Mouse (Mus musculus): ENCODE results near the gene Grik5. TPM values are rescaled to one million over a fixed set of nuclear protein-coding genes. Genes with fewer than 3 reads are reported as not detected.

The Grik5 gene
- polyA plus RNA-seq, 2 experiments = 11.8 to 84.9 TPM

DNA sequence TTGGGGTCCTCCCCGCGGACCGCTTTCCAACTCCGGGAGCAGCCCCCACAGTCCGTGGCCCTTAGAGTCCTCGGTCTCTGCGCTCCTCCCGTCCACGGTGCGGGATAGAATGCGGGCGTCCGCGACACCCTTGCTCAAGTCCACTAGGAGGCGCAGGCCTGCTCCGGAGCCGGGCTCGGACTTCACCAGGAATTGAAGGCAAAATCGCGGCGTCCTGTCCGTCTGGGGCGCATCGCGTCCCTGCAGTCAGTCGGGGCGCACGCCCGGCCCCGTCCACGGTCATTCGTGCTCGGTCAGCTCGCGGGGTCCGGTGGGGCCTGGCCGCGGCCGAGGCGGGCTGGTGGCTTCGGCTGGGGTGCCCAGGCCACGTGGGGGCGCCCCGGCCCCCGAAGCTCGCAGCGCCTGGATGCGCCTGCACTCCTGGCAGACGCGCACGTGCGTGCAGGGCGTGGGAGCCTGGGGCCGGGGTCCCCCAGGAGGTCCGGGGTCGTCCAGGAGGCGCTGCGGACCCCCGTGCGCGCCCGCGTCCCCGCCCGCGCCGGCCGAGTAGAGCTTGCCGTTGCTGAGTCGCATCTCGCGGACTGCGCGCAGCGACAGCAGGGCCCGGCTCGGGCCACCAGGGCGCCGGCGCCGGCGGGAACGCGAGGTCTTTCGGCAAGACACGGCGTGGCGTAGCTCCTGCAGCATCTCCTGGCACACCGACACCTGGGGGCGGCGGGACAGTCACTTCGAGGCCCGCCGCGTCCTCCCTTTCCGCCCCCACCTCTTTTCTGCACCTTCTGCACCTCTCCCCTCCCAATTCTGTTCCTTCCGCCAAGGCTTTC is 61.8 kb downstream of the Grik5 start:
- peaks cover 80% of the 10 kb centered on the region for H3K27me3 ChIP-seq (ENCODE audit: control insufficient read depth, insufficient read depth, low read length)
- TF ChIP-seq POLR2A (IDR thresholded peaks at IDR 0.05; ENCODE audit: borderline replicate concordance, extremely low read depth, insufficient read depth, insufficient read length) = no peak
- H3K27ac ChIP-seq (replicated peaks; ENCODE audit: low read depth, low read length) = no peak overlapping the region
- peak overlapping the region; percentile 27 for H3K4me3 ChIP-seq (replicated peaks; ENCODE audit: low read length)
- H3K4me1 ChIP-seq (ENCODE audit: control insufficient read depth, insufficient read depth, low read length) = 0 out of 2 replicates have a peak, but pooled peaks cover 10% of the 10 kb centered on the region
- peaks cover 30% of the 10 kb centered on the region for H3K36me3 ChIP-seq (ENCODE audit: control insufficient read depth, insufficient read depth, low read length)
- H3K9ac ChIP-seq (ENCODE audit: low read depth, low read length, severe bottlenecking) = no peak overlapping the region
- WGBS = 4% methylated on average over 66 of the region's 97 CpGs
- ATAC-seq (ENCODE audit: low FRiP score, low read depth) = no peak
- peak; percentile 25 for DNase-seq (ENCODE audit: low spot score)
- peak overlapping the region; percentile 49 for H3K4me2 ChIP-seq (replicated peaks; ENCODE audit: low read depth, low read length, severe bottlenecking)
- no peaks in the 10 kb centered on the region for H3K9me3 ChIP-seq (ENCODE audit: control insufficient read depth, low read length)

DNA sequence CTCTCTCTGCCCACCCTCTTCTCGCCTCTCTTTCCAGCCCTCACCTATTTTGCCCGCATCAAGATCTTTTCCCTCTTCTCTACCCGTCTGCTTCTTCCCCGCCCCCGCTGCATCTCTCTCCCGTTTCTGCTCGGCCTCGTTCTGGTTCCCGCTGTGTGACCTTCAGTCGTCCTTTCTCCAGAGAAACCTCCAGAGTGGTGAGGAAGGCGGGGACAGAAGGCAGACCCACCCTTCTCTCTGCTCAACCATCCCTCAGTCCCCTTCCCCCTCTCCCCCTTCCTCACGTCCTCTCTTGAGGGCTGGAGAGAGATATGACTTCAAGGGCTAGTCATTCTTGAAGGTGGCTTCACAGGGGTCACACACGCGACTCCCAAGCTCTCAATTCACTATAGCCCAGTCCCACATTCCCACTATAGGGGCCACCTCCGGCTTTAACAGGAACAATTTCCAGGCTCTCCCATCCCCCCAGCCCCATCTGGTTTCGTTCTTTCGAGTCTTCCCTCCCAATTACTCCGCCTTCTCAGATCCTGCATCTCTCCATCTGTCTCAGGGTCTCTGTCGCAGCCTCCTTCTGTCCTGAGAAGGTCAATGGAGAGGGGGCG is 62.9 kb downstream of the Grik5 start:
- Histone ChIP-seq H3K9me3 (ENCODE audit: control insufficient read depth, low read length) (no peaks in the 10 kb centered on the region), H3K4me1 (ENCODE audit: control insufficient read depth, insufficient read depth, low read length) (0 out of 2 replicates have a peak, but pooled peaks cover 10% of the 10 kb centered on the region), H3K9ac (ENCODE audit: low read depth, low read length, severe bottlenecking) (no peak overlapping the region), H3K36me3 (ENCODE audit: control insufficient read depth, insufficient read depth, low read length) (peaks cover 19% of the 10 kb centered on the region), H3K4me3 (replicated peaks; ENCODE audit: low read length) (no peak overlapping the region), H3K27me3 (ENCODE audit: control insufficient read depth, insufficient read depth, low read length) (peaks cover 90% of the 10 kb centered on the region), H3K4me2 (replicated peaks; ENCODE audit: low read depth, low read length, severe bottlenecking) (no peak overlapping the region), H3K27ac (replicated peaks; ENCODE audit: low read depth, low read length) (no peak overlapping the region)
- no peak for ATAC-seq (ENCODE audit: low FRiP score, low read depth)
- no peak for TF ChIP-seq POLR2A (IDR thresholded peaks at IDR 0.05; ENCODE audit: borderline replicate concordance, extremely low read depth, insufficient read depth, insufficient read length)
- no peak for DNase-seq (ENCODE audit: low spot score)
- 7% methylated on average over 20 of the region's 20 CpGs for WGBS

DNA sequence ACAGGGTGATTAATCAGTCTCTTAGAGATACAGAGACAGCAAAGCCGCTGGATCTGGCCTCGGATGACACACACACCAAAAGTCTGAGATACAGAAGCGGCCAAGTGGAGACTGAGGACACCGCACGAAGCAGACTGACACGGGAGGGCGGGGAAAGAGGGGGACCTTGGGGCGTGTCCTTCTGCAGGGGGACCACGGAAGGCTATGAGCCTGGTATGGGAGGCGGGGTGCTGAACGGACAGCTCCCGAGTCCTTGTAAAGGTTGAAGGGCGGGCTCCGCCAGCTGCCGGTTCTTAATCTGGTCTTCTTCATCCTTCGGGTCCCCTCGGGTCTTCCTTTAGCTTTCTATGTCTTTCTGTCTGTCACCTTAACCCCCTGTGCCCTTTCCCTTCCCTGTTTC is 63.5 kb downstream of the Grik5 start:
- H3K27ac ChIP-seq (replicated peaks; ENCODE audit: low read depth, low read length) = no peak overlapping the region
- WGBS = 2% methylated on average over 13 of the region's 17 CpGs
- no peak overlapping the region for H3K4me3 ChIP-seq (replicated peaks; ENCODE audit: low read length)
- TF ChIP-seq POLR2A (IDR thresholded peaks at IDR 0.05; ENCODE audit: borderline replicate concordance, extremely low read depth, insufficient read depth, insufficient read length) = no peak
- ATAC-seq (ENCODE audit: low FRiP score, low read depth) (peak; percentile 55), DNase-seq (ENCODE audit: low spot score) (peak; percentile 84)
- H3K9ac ChIP-seq (ENCODE audit: low read depth, low read length, severe bottlenecking) = no peak overlapping the region
- H3K4me1 ChIP-seq (ENCODE audit: control insufficient read depth, insufficient read depth, low read length) = 0 out of 2 replicates have a peak, but pooled peaks cover 10% of the 10 kb centered on the region
- H3K36me3 ChIP-seq (ENCODE audit: control insufficient read depth, insufficient read depth, low read length) = peaks cover 14% of the 10 kb centered on the region
- no peaks in the 10 kb centered on the region for H3K9me3 ChIP-seq (ENCODE audit: control insufficient read depth, low read length)
- peaks cover 90% of the 10 kb centered on the region for H3K27me3 ChIP-seq (ENCODE audit: control insufficient read depth, insufficient read depth, low read length)
- H3K4me2 ChIP-seq (replicated peaks; ENCODE audit: low read depth, low read length, severe bottlenecking) = no peak overlapping the region

- Histone ChIP-seq H3K36me3 (ENCODE audit: control insufficient read depth, insufficient read depth, low read length) (peaks cover 7% of the 10 kb centered on the region; the same call in 1 of the 2 replicates), H3K4me1 (ENCODE audit: control insufficient read depth, insufficient read depth, low read length) (0 out of 2 replicates have a peak, but pooled peaks cover 10% of the 10 kb centered on the region), H3K9ac (ENCODE audit: low read depth, low read length, severe bottlenecking) (no peak overlapping the region), H3K9me3 (ENCODE audit: control insufficient read depth, low read length) (no peaks in the 10 kb centered on the region), H3K27me3 (ENCODE audit: control insufficient read depth, insufficient read depth, low read length) (peaks cover 84% of the 10 kb centered on the region), H3K4me3 (replicated peaks; ENCODE audit: low read length) (no peak overlapping the region), H3K27ac (replicated peaks; ENCODE audit: low read depth, low read length) (no peak overlapping the region), H3K4me2 (replicated peaks; ENCODE audit: low read depth, low read length, severe bottlenecking) (no peak overlapping the region)
- DNase-seq (ENCODE audit: low spot score) = no peak
- WGBS = 33% methylated on average over 7 of the region's 8 CpGs
- no peak for ATAC-seq (ENCODE audit: low FRiP score, low read depth)
- no peak for TF ChIP-seq POLR2A (IDR thresholded peaks at IDR 0.05; ENCODE audit: borderline replicate concordance, extremely low read depth, insufficient read depth, insufficient read length)
Observed at GRCm38 (mm10) chr7:25007609-25008374, 64.4 kb downstream of the Grik5 start.
